Mouse (Mus musculus) ES-E14 (cell line): ENCODE measurements around the gene Cops9.

ENCODE experiments used
- CHD2 ChIP-seq: IDR thresholded peaks from 2 replicates; pipeline ENCODE4 v1.6.1; 2014; ENCODE audit warnings: mild to moderate bottlenecking, low read depth, low read length, inconsistent platforms
- HCFC1 ChIP-seq: IDR thresholded peaks from 2 replicates; pipeline ENCODE4 v1.6.1; 2012; ENCODE audit warnings: low read length, inconsistent platforms, borderline replicate concordance; ENCODE audit not compliant: insufficient read depth
- MAFK ChIP-seq: IDR thresholded peaks from 2 replicates; pipeline ENCODE4 v1.6.1; 2014; ENCODE audit warnings: mild to moderate bottlenecking, low read depth, low read length, inconsistent platforms; ENCODE audit not compliant: insufficient read depth
- ZC3H11A ChIP-seq: IDR thresholded peaks from 2 replicates; pipeline ENCODE4 v1.6.1; 2012; ENCODE audit warnings: low read depth, mild to moderate bottlenecking, inconsistent platforms, low read length, borderline replicate concordance

DNA sequence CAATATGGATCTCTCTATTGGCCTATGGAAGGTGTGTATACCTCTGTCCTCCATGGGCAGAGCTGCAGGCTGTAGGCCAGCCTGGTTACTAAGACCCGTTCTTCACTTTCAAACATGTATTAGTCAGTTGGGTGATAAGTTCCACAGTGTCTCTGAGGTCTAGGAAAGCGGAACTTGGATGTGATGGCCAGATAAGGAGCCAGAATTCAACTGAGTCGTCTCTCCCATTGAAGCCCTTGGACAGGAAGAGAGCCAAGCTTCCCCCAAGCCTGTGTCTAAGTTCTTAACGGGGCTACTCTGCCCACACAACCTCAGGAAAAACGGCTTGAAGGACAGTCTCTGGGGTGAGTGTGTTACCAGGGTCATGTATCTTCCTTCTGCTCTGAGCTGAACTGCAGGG lies 17.6 kb upstream of the Cops9 start:
- TF ChIP-seq ZC3H11A: no peak
- no peak for TF ChIP-seq MAFK
- no peak for TF ChIP-seq CHD2
- TF ChIP-seq HCFC1: no peak
